Mouse (Mus musculus): ENCODE results near the gene Aknad1. TPM values are rescaled to one million over a fixed set of nuclear protein-coding genes. Genes with fewer than 3 reads are reported as not detected.

Gene Aknad1
- polyA plus RNA-seq, 1 experiment from 2014 or later = 0.07 TPM

- no peak for DNase-seq (ENCODE audit: low spot score)
Measured at GRCm38 (mm10) chr3:108786520-108786919, 47.1 kb downstream of the Aknad1 start.

- DNase-seq (ENCODE audit: low spot score) = no peak
Measured at GRCm38 (mm10) chr3:108787754-108788454, 48.4 kb downstream of the Aknad1 start.

- no peak for DNase-seq (ENCODE audit: low spot score)
Measured at GRCm38 (mm10) chr3:108788455-108788794, 49.0 kb downstream of the Aknad1 start.

- DNase-seq (ENCODE audit: low spot score) = no peak
Measured at GRCm38 (mm10) chr3:108789299-108789698, 49.8 kb downstream of the Aknad1 start.

- no peak for DNase-seq (ENCODE audit: low spot score)
Measured at GRCm38 (mm10) chr3:108790499-108790898, 51.0 kb downstream of the Aknad1 start.

GRCm38 (mm10) chr3:108791054-108791706 lies 51.7 kb downstream of the Aknad1 start:
- no peak for DNase-seq (ENCODE audit: low spot score)

GRCm38 (mm10) chr3:108792420-108792819 lies 53.0 kb downstream of the Aknad1 start:
- DNase-seq (ENCODE audit: low spot score) = no peak

- no peak for DNase-seq (ENCODE audit: low spot score)
Measured at GRCm38 (mm10) chr3:108794780-108795179, 55.3 kb downstream of the Aknad1 start.

GRCm38 (mm10) chr3:108795554-108796299 lies 56.3 kb downstream of the Aknad1 start:
- no peak for DNase-seq (ENCODE audit: low spot score)

GRCm38 (mm10) chr3:108796386-108796785 lies 56.9 kb downstream of the Aknad1 start:
- DNase-seq (ENCODE audit: low spot score) = no peak

GRCm38 (mm10) chr3:108797723-108798122 lies 58.3 kb downstream of the Aknad1 start:
- no peak for DNase-seq (ENCODE audit: low spot score)

- no peak for DNase-seq (ENCODE audit: low spot score)
Measured at GRCm38 (mm10) chr3:108798375-108798774, 58.9 kb downstream of the Aknad1 start.

GRCm38 (mm10) chr3:108805622-108806021 lies 66.2 kb downstream of the Aknad1 start:
- DNase-seq (ENCODE audit: low spot score) = no peak

- no peak for DNase-seq (ENCODE audit: low spot score)
Measured at GRCm38 (mm10) chr3:108810747-108811263, 71.3 kb downstream of the Aknad1 start.

GRCm38 (mm10) chr3:108815631-108816030 lies 76.2 kb downstream of the Aknad1 start:
- no peak for DNase-seq (ENCODE audit: low spot score)

- no peak for DNase-seq (ENCODE audit: low spot score)
Measured at GRCm38 (mm10) chr3:108830493-108830892, 91.0 kb downstream of the Aknad1 start.

- DNase-seq (ENCODE audit: low spot score) = no peak
Measured at GRCm38 (mm10) chr3:108831750-108832149, 92.3 kb downstream of the Aknad1 start.

Other genes starting within 250 kb of the Aknad1 start
- gene 1700013F07Rik, start 205.5 kb upstream of the Aknad1 start, polyA plus RNA-seq (2015; fragmentation: Nextera tagmentation; extraction: Ambion mirVana) = 0.22 TPM in 1 of 2 replicates, not detected in the other
- gene 5330417C22Rik, start 203.1 kb upstream of the Aknad1 start, polyA plus RNA-seq (2015; fragmentation: Nextera tagmentation; extraction: Ambion mirVana) = 1.0 and 1.2 TPM in 2 replicates
- gene Tmem167b, start 177.2 kb upstream of the Aknad1 start, polyA plus RNA-seq (2015; fragmentation: Nextera tagmentation; extraction: Ambion mirVana) = 31.3 and 32.0 TPM in 2 replicates
- 45.5 and 48.4 TPM in 2 replicates for gene Taf13, start 168.0 kb upstream of the Aknad1 start, polyA plus RNA-seq (2015; fragmentation: Nextera tagmentation; extraction: Ambion mirVana)
- gene Wdr47, start 148.4 kb upstream of the Aknad1 start, polyA plus RNA-seq (2015; fragmentation: Nextera tagmentation; extraction: Ambion mirVana) = 6.8 and 8.1 TPM in 2 replicates
- gene Clcc1, start 85.7 kb upstream of the Aknad1 start, polyA plus RNA-seq (2015; fragmentation: Nextera tagmentation; extraction: Ambion mirVana) = 71.5 and 75.4 TPM in 2 replicates
- 29.6 and 34.4 TPM in 2 replicates for gene Gpsm2, start 17.3 kb upstream of the Aknad1 start, polyA plus RNA-seq (2015; fragmentation: Nextera tagmentation; extraction: Ambion mirVana)
- gene Stxbp3, start 100.9 kb downstream of the Aknad1 start, polyA plus RNA-seq (2015; fragmentation: Nextera tagmentation; extraction: Ambion mirVana) = 43.5 and 51.6 TPM in 2 replicates
- gene Fndc7, start 150.3 kb downstream of the Aknad1 start, polyA plus RNA-seq (2015; fragmentation: Nextera tagmentation; extraction: Ambion mirVana) = 0.95 and 1.3 TPM in 2 replicates
- gene Prpf38b, start 172.1 kb downstream of the Aknad1 start, polyA plus RNA-seq (2015; fragmentation: Nextera tagmentation; extraction: Ambion mirVana) = 96.0 and 112 TPM in 2 replicates
- 2.2 and 2.3 TPM in 2 replicates for gene Henmt1, start 200.2 kb downstream of the Aknad1 start, polyA plus RNA-seq (2015; fragmentation: Nextera tagmentation; extraction: Ambion mirVana)
- not detected in 2 replicates for gene Gm9857, start 200.8 kb downstream of the Aknad1 start, polyA plus RNA-seq (2015; fragmentation: Nextera tagmentation; extraction: Ambion mirVana)

Data from thymus, postnatal 0 days (tissue).